Comparison of ENCODE assay signal across 37 mouse cellular contexts in the genomic region with DNA sequence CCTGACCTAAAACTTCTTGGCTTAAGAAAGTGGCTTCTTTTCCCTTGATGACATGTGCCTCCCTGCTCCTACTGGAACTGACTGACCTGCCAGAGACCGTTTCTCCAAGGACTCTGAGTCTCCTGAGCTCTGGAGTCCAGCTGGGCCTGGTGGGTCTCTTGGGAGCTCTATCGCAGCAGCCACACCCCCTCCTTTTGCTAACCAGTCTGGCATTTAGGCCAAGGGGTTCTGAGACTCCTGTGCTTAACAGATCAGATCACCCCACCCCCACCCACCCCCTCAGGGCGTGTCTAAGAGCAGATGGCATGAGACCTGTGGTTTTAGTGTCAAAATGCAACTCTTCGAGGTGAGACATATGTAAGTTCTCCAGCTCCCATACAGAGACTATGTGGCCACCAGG. TPM values are rescaled to one million over a fixed set of nuclear protein-coding genes. Genes with fewer than 3 reads are reported as not detected.
DNase-seq lines count a peak whose midpoint lies in the region; ATAC-seq and TF ChIP-seq lines count a peak whose summit lies in the region.
"Had no signal": no experiment of that assay in that cellular context is flagged by ENCODE, and none has a peak within 500 bp of the region (broad histone marks: within the 10 kb centered on the region; RNA-seq: fewer than 3 reads in every experiment).

No protein-coding gene starts in this region.

- H3K27me3 ChIP-seq in liver, postnatal 0 days (ENCODE audit: insufficient read depth, low read length): no peaks in the 10 kb centered on the region
- H3K27me3 ChIP-seq: midbrain, embryonic 15.5 days had no signal

- DNase-seq in 3T3-L1 (ENCODE audit: low read depth, low spot score): peak; percentile 74
- DNase-seq in 416B (ENCODE audit: low read depth): peak; percentile 10
- no peak for DNase-seq in liver, postnatal 0 days
- DNase-seq in adrenal gland, adult 8-10 months: no peak
- no peak for DNase-seq in ovary, adult 18-20 months (ENCODE audit: low spot score)
- DNase-seq: adrenal gland, adult 2 months; cerebellum, adult 8-10 months; forebrain, postnatal 0 days; kidney, adult 8-10 months; kidney, postnatal 4 days; layer of hippocampus, postnatal 36 days; left cerebral cortex, postnatal 4 days; lung, embryonic 14.5 days; lung, postnatal 14 days; thymus, postnatal 14 days had no signal

- no peak for ATAC-seq in liver, postnatal 0 days
- no peak for ATAC-seq in erythroblast, adult 5-6 weeks (replicated peaks; ENCODE audit: low FRiP score, poor library complexity, severe bottlenecking)
- ATAC-seq: forebrain, postnatal 0 days; hindbrain, postnatal 0 days; intestine, embryonic 16.5 days; midbrain, embryonic 15.5 days had no signal

- H3K4me3 ChIP-seq in bone marrow, adult 2 months (replicated peaks; ENCODE audit: control insufficient read depth, low read depth, low read length): peak overlapping the region; percentile 49
- no peak overlapping the region for H3K4me3 ChIP-seq in liver, postnatal 0 days (ENCODE audit: low read depth, low read length)
- H3K4me3 ChIP-seq: embryonic facial prominence, embryonic 13.5 days; erythroblast, embryonic 14.5 days; heart, embryonic 10.5 days; heart, embryonic 15.5 days; hindbrain, embryonic 12.5 days; midbrain, embryonic 10.5 days; midbrain, embryonic 15.5 days had no signal

- H3K9ac ChIP-seq in liver, postnatal 0 days (replicated peaks): no peak overlapping the region
- H3K9ac ChIP-seq: embryonic facial prominence, embryonic 13.5 days; forebrain, postnatal 0 days; heart, embryonic 15.5 days; hindbrain, embryonic 12.5 days; lung, embryonic 14.5 days; midbrain, embryonic 15.5 days had no signal

- peak overlapping the region; percentile 88 for H3K27ac ChIP-seq in bone marrow, adult 2 months (ENCODE audit: control insufficient read depth, insufficient read depth, low read depth, low read length, poor library complexity)
- peak overlapping the region; percentile 85 for H3K27ac ChIP-seq in liver, postnatal 0 days (ENCODE audit: low read depth)
- H3K27ac ChIP-seq: embryonic facial prominence, embryonic 13.5 days; heart, embryonic 10.5 days; heart, embryonic 15.5 days; hindbrain, embryonic 12.5 days; hindbrain, postnatal 0 days; midbrain, embryonic 10.5 days; midbrain, embryonic 15.5 days had no signal

- peaks cover 2% of the 10 kb centered on the region; the same call in 1 of the 2 replicates for H3K4me1 ChIP-seq in bone marrow, adult 2 months (ENCODE audit: control insufficient read depth, insufficient read depth, low read length)
- H3K4me1 ChIP-seq in liver, postnatal 0 days (ENCODE audit: insufficient read depth): peaks cover 48% of the 10 kb centered on the region

- no peaks in the 10 kb centered on the region for H3K36me3 ChIP-seq in liver, postnatal 0 days (replicated peaks; ENCODE audit: insufficient read depth, low read length)
- H3K36me3 ChIP-seq: embryonic facial prominence, embryonic 13.5 days; heart, embryonic 10.5 days; heart, embryonic 15.5 days; hindbrain, embryonic 12.5 days; midbrain, embryonic 10.5 days; midbrain, embryonic 15.5 days had no signal

- no peak for TF ChIP-seq POLR2A in bone marrow, adult 2 months (IDR thresholded peaks at IDR 0.05; ENCODE audit: borderline replicate concordance, control insufficient read depth, low read depth, low read length)

- H3K9me3 ChIP-seq in liver, postnatal 0 days (ENCODE audit: low read length): no peaks in the 10 kb centered on the region
- H3K9me3 ChIP-seq: embryonic facial prominence, embryonic 13.5 days; heart, embryonic 10.5 days; heart, embryonic 15.5 days; hindbrain, embryonic 12.5 days; midbrain, embryonic 10.5 days; midbrain, embryonic 15.5 days had no signal

- peak overlapping the region; percentile 22; the same call in 1 of the 2 replicates for H3K4me2 ChIP-seq in liver, postnatal 0 days (ENCODE audit: low read depth, low read length)
- H3K4me2 ChIP-seq: embryonic facial prominence, embryonic 13.5 days; heart, embryonic 15.5 days; hindbrain, embryonic 12.5 days; lung, embryonic 14.5 days; midbrain, embryonic 15.5 days had no signal

- WGBS in bone marrow, adult 2 months: 16% methylated on average over 4 of the region's 4 CpGs
- WGBS in liver, postnatal 0 days (ENCODE audit: insufficient replicate concordance): 37% methylated on average over 4 of the region's 4 CpGs

- TF ChIP-seq CTCF in bone marrow, adult 2 months (IDR thresholded peaks at IDR 0.05; ENCODE audit: control insufficient read depth, insufficient read depth, low read length): no peak
- no peak for TF ChIP-seq CTCF in liver, postnatal 0 days (IDR thresholded peaks at IDR 0.05; ENCODE audit: low read depth)

- no peak for TF ChIP-seq EP300 in liver, postnatal 0 days (IDR thresholded peaks at IDR 0.05; ENCODE audit: low read depth)

RNA-seq across cellular contexts. Expression of gene Chst13, which starts 3.2 kb away (rescaled TPM):
- 1.4 and 2.4 TPM in 2 replicates for polyA plus RNA-seq in bone marrow, adult 2 months (2011; ENCODE audit: insufficient read depth, insufficient read length, low replicate concordance, missing spikeins)
- 10.3 and 14.0 TPM in 2 replicates for polyA plus RNA-seq in liver, postnatal 0 days (2015; fragmentation: Nextera tagmentation; extraction: Ambion mirVana)
- total RNA-seq in erythroblast, adult 5-6 weeks (2015; ENCODE audit: low replicate concordance): 3.6 and 10.6 TPM in 2 replicates
- total RNA-seq in erythroblast, adult 5-6 weeks (2017; ENCODE audit: low replicate concordance): 1.4 and 4.7 TPM in 2 replicates
- under 1 TPM in 1 of 4 experiments, not detected in 3; 0.30 TPM for total RNA-seq in adrenal gland, adult 8-10 months (2022)
- total RNA-seq: adrenal gland, adult 2 months; forebrain, postnatal 0 days; gastrocnemius, adult 8-10 months; gastrocnemius, postnatal 4 days; heart, postnatal 25 days; layer of hippocampus, postnatal 36 days; left cerebral cortex, postnatal 4 days; MEL had no signal
- polyA plus RNA-seq: erythroblast, embryonic 14.5 days; forebrain, postnatal 0 days; heart, embryonic 15.5 days; lung, embryonic 14.5 days; midbrain, embryonic 15.5 days; neural tube, embryonic 11.5 days had no signal

RNA-seq across cellular contexts. Expression of gene Uroc1, which starts 11.3 kb away (rescaled TPM):
- polyA plus RNA-seq in bone marrow, adult 2 months (2011; ENCODE audit: insufficient read depth, insufficient read length, low replicate concordance, missing spikeins): 1.1 and 2.5 TPM in 2 replicates
- 48.6 and 51.0 TPM in 2 replicates for polyA plus RNA-seq in liver, postnatal 0 days (2015; fragmentation: Nextera tagmentation; extraction: Ambion mirVana)
- total RNA-seq in erythroblast, adult 5-6 weeks (2015; ENCODE audit: low replicate concordance): not detected in 2 replicates
- total RNA-seq in erythroblast, adult 5-6 weeks (2017; ENCODE audit: low replicate concordance): not detected in 2 replicates
- total RNA-seq in adrenal gland, adult 8-10 months (2022): under 1 TPM in 3 of 4 experiments, not detected in 1; 0.15 to 0.24 (median 0.17) TPM
- total RNA-seq: forebrain, postnatal 0 days; heart, postnatal 25 days; hindbrain, postnatal 0 days; layer of hippocampus, postnatal 36 days; left cerebral cortex, postnatal 4 days; MEL; neutrophil, adult 5-6 weeks had no signal
- polyA plus RNA-seq: embryonic facial prominence, embryonic 13.5 days; erythroblast, embryonic 14.5 days; forebrain, embryonic 11.5 days; forebrain, postnatal 0 days; heart, embryonic 15.5 days; hindbrain, embryonic 12.5 days; lung, embryonic 14.5 days; midbrain, embryonic 10.5 days; midbrain, embryonic 15.5 days; neural tube, embryonic 11.5 days had no signal

RNA-seq across cellular contexts. Expression of gene BC048671, which starts 20.8 kb away (rescaled TPM):
- polyA plus RNA-seq in bone marrow, adult 2 months (2011; ENCODE audit: insufficient read depth, insufficient read length, low replicate concordance, missing spikeins): not detected in 2 replicates
- polyA plus RNA-seq in liver, postnatal 0 days (2015; fragmentation: Nextera tagmentation; extraction: Ambion mirVana): not detected in 2 replicates
- total RNA-seq in erythroblast, adult 5-6 weeks (2015; ENCODE audit: low replicate concordance): not detected in 2 replicates
- not detected in 2 replicates for total RNA-seq in erythroblast, adult 5-6 weeks (2017; ENCODE audit: low replicate concordance)
- total RNA-seq in adrenal gland, adult 8-10 months (2022): not detected
- total RNA-seq: adrenal gland, adult 2 months; adrenal gland, postnatal 4 days; forebrain, postnatal 0 days; gastrocnemius, adult 8-10 months; gastrocnemius, postnatal 4 days; heart, postnatal 25 days; hindbrain, postnatal 0 days; layer of hippocampus, postnatal 36 days; left cerebral cortex, postnatal 4 days; MEL; neutrophil, adult 5-6 weeks had no signal
- polyA plus RNA-seq: adrenal gland, adult 2 months; embryonic facial prominence, embryonic 13.5 days; erythroblast, embryonic 14.5 days; forebrain, embryonic 11.5 days; forebrain, postnatal 0 days; heart, embryonic 10.5 days; heart, embryonic 15.5 days; hindbrain, embryonic 12.5 days; hindbrain, postnatal 0 days; intestine, embryonic 16.5 days; kidney, postnatal 0 days; limb, embryonic 14.5 days; lung, embryonic 14.5 days; midbrain, embryonic 10.5 days; midbrain, embryonic 15.5 days; neural tube, embryonic 11.5 days; urinary bladder, adult 2 months had no signal

RNA-seq across cellular contexts. Expression of gene Zxdc, which starts 47.5 kb away (rescaled TPM):
- 3.9 and 5.1 TPM in 2 replicates for polyA plus RNA-seq in bone marrow, adult 2 months (2011; ENCODE audit: insufficient read depth, insufficient read length, low replicate concordance, missing spikeins)
- 2.1 and 2.8 TPM in 2 replicates for polyA plus RNA-seq in liver, postnatal 0 days (2015; fragmentation: Nextera tagmentation; extraction: Ambion mirVana)
- 2.7 and 3.1 TPM in 2 replicates for total RNA-seq in erythroblast, adult 5-6 weeks (2015; ENCODE audit: low replicate concordance)
- total RNA-seq in erythroblast, adult 5-6 weeks (2017; ENCODE audit: low replicate concordance): 3.5 and 4.5 TPM in 2 replicates
- total RNA-seq in adrenal gland, adult 8-10 months (2022): 10 to 100 TPM; 23.2 to 35.3 (median 27.3) TPM

Comparison
In these comparisons a context has a peak if more than half of its experiments do, and no peak if none do; other contexts are left out.
1. DNase-seq: peak in 3T3-L1 (single experiment) and 416B (single experiment); none in liver, postnatal 0 days (single experiment), adrenal gland, adult 8-10 months (single experiment) and ovary, adult 18-20 months (single experiment).